Mouse (Mus musculus) layer of hippocampus, postnatal 36 days (tissue): ENCODE results near the gene Ell2. TPM values are rescaled to one million over a fixed set of nuclear protein-coding genes. Genes with fewer than 3 reads are reported as not detected.

Experiments
- DNase-seq, 2 experiments: peaks; one replicate each; pipeline ENCODE4 v3.0.0; 2022
- total RNA-seq, 2 experiments: library from RNA; stranded (reverse); gene quantifications; 2 replicates each; pipeline ENCODE4 v1.2.3; 2021

Gene Ell2
- total RNA-seq, 2 experiments from 2014 or later: 32.9 to 34.6 TPM

GRCm38 (mm10) chr13:75818486-75818885 is 111.9 kb downstream of the Ell2 start:
- no peak for DNase-seq

GRCm38 (mm10) chr13:75818945-75819706 is 112.6 kb downstream of the Ell2 start:
- DNase-seq: no peak

- no peak for DNase-seq
Observed at GRCm38 (mm10) chr13:75819898-75820297, 113.3 kb downstream of the Ell2 start.

Other genes starting within 250 kb of the Ell2 start
- gene Glrx, start 133.1 kb downstream of the Ell2 start, total RNA-seq: 10 to 100 TPM; 41.5 to 45.6 TPM
- 10 to 100 TPM; 16.7 to 17.7 TPM for gene Rhobtb3, start 237.2 kb downstream of the Ell2 start, total RNA-seq